Mouse (Mus musculus) erythroblast, embryonic 14.5 days (primary cell): ENCODE measurements around the gene Flrt1.

Experiments used
- GATA1 ChIP-seq: IDR thresholded peaks from 2 replicates; pipeline ENCODE4 v1.6.1; 2012; ENCODE audit warnings: low read length, inconsistent platforms, mixed read lengths
- TAL1 ChIP-seq: IDR thresholded peaks from 3 replicates; pipeline ENCODE4 v1.6.1; 2012; ENCODE audit warnings: low read length, inconsistent platforms, mixed read lengths

- TF ChIP-seq TAL1 (no peak), GATA1 (no peak)
These were observed 38.6 kb downstream of the Flrt1 start for GRCm38 (mm10) chr19:7066828-7067342.
